Mouse (Mus musculus): ENCODE data around the gene 2810004N23Rik.

DNA sequence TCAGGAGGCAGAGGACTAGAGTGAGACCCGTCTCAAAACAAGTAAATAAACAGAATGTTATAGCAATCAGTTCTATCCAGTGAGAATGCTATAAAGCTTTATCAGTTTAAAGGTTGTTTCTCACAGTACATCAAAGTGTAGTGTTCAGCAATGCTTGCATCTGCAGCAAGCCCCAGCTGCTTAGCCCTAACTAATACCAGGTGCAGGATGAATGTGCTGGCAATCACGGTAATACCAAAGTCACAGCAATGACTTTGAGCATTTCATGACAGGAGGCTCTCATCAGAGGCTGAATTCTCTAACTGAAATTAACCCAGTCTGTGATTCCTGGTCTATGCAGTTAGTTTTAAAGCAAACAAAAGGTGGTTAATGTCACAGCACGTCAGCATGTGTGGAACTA is 29.7 kb upstream of the 2810004N23Rik start:
- TF ChIP-seq POLR2A (IDR thresholded peaks at IDR 0.05; ENCODE audit: insufficient read depth, low read depth, low read length) (no peak), CTCF (IDR thresholded peaks at IDR 0.05; ENCODE audit: insufficient read depth, low read depth, low read length) (no peak)
